Mouse (Mus musculus) limb, embryonic 13.5 days (tissue): ENCODE results near the gene Arap1. TPM values are rescaled to one million over a fixed set of nuclear protein-coding genes. Genes with fewer than 3 reads are reported as not detected.

Experiments
- ATAC-seq: fragments of 200-750 bp; cut with Nextera tagmentation; 2 replicates; pipeline ENCODE4 v1.8.0; 2017; ENCODE audit warnings: low read depth, moderate number of reproducible peaks, moderate TSS enrichment; ENCODE audit not compliant: low FRiP score
- H3K27ac ChIP-seq: fragments of 300-500 bp; sonication (generic); 2 replicates; pipeline ENCODE4 v1.5.1; 2015; ENCODE audit warnings: inconsistent platforms, mild to moderate bottlenecking, moderate library complexity
- H3K27me3 ChIP-seq: fragments of 300-500 bp; sonication (generic); 2 replicates; pipeline ENCODE4 v1.6.1; 2015; ENCODE audit warnings: mild to moderate bottlenecking, inconsistent platforms
- H3K36me3 ChIP-seq: fragments of 300-500 bp; sonication (generic); 2 replicates; pipeline ENCODE4 v1.6.1; 2015; ENCODE audit warnings: inconsistent platforms, mild to moderate bottlenecking, moderate library complexity
- H3K4me1 ChIP-seq: fragments of 300-500 bp; sonication (generic); 2 replicates; pipeline ENCODE4 v1.6.1; 2015; ENCODE audit warnings: inconsistent platforms
- H3K4me2 ChIP-seq: fragments of 300-500 bp; sonication (generic); replicated peaks from 2 replicates; pipeline ENCODE4 v1.6.1; 2015; ENCODE audit warnings: inconsistent platforms, mild to moderate bottlenecking, moderate library complexity
- H3K4me3 ChIP-seq: fragments of 300-500 bp; sonication (generic); 2 replicates; pipeline ENCODE4 v1.5.1; 2015; ENCODE audit warnings: moderate library complexity, mild to moderate bottlenecking, inconsistent platforms
- H3K9ac ChIP-seq: fragments of 300-500 bp; sonication (generic); 2 replicates; pipeline ENCODE4 v1.6.1; 2015; ENCODE audit warnings: mild to moderate bottlenecking, inconsistent platforms
- H3K9me3 ChIP-seq: fragments of 300-500 bp; sonication (generic); 2 replicates; pipeline ENCODE4 v1.6.1; 2016; ENCODE audit warnings: inconsistent platforms
- WGBS: fragments of 180-500 bp; shearing (Covaris S2); methylation state at CpG from one replicate; pipeline ENCODE4 v1.1.7; 2015; 5-methylcytosine and 5-hydroxymethylcytosine counted together
- polyA plus RNA-seq: library from polyadenylated mRNA; unstranded; fragments of >200 nt; fragmentation: Nextera tagmentation; extraction: Ambion mirVana; gene quantifications from 2 replicates; pipeline ENCODE4 v1.2.1, GENCODE M21; 2015

Arap1 gene
- polyA plus RNA-seq, 1 experiment from 2014 or later: 45.6 TPM

DNA sequence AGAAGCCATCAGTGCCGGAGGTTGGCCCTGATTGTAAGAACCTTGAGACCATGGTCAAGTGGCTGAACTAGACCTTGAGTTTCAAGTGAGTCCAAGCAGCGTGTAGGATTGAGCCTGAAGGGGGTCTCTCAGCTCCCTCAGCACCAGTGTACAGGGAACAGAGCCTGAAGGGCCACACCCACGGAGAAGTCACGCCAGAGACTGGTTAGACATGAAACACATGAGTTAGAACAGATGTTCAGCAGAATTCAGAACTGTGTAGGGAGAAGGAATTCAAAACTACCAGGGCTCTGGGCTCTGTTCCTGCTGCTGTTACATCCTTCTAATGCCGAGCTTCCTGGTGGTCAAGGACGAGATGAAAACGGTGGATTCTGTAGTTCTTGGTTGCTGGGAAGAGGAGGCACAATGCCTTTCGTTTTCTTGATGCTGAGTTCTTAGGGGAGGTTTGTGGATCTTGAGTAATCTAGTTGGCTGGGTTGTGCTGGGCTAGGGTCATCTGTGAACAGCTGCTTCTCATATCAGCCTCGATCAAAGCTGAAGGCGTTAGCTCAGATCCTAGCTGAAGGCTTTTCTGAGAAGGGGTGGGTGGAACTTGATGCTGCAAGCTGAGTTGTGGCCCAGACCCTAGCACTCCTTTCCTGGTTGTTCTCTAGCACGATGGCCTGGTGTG lies 62.5 kb downstream of the Arap1 start, which contains the start of gene Gm45837:
Gene Gm45837, plus strand, starts transcription at position 620 of the 670 bp plus-strand sequence.
- Histone ChIP-seq H3K9me3 (no peaks in the 10 kb centered on the region), H3K4me2 (no peak within 1 kb of the TSS), H3K27ac (no peak within 1 kb of the TSS), H3K4me1 (peaks cover 9% of the 10 kb centered on the region), H3K4me3 (no peak within 1 kb of the TSS), H3K36me3 (peaks cover 38% of the 10 kb centered on the region), H3K9ac (peak within 1 kb of the TSS; percentile 43), H3K27me3 (no peaks in the 10 kb centered on the region)
- WGBS: 70% methylated on average over 11 of the region's 11 CpGs
- no peak for ATAC-seq

DNA sequence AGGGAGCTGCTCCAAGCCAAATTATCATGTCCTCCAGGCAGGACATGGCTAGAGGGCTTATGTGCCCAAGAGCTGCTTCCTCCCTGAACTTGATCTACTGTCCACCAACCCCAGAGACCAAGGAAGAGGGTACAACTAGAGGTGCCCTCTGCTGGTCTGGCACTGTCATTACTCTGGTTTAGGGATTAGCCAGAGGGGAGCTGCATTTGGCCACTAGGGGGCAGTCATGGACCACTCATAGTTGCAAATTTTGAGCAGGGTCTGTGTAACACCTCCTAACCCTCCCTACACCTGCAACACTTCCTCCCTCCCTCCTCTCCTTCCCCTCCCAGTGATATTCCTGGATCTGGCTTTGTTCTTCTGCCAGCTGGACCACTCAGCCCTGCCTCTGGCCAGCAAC lies 64.9 kb downstream of the Arap1 start:
- no peak for ATAC-seq
- Histone ChIP-seq H3K4me2 (no peak overlapping the region), H3K36me3 (peaks cover 30% of the 10 kb centered on the region)

DNA sequence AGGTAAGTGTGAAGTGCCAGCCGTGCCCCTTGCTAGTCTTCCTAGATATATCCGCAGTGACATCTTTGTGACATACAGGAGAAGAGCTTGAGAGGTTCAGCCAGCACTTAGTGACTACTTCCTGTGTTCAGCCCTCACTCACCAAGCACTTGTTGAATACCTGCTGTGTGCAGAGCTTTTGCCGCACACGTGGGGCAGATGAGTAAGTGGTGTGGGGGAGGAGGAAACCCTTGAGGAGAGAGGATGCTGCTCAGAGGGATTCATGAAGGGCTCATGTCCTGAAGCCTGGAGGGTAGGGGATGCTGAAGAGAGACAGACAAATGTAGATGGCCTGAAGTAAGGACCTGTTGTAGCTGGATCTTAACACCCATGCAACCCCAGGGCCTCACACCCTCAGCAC lies 66.3 kb downstream of the Arap1 start:
- Histone ChIP-seq H3K27ac (no peak overlapping the region), H3K9me3 (no peaks in the 10 kb centered on the region), H3K4me2 (no peak overlapping the region), H3K9ac (no peak overlapping the region), H3K4me3 (no peak overlapping the region), H3K4me1 (peaks cover 21% of the 10 kb centered on the region), H3K27me3 (peaks cover 15% of the 10 kb centered on the region), H3K36me3 (peaks cover 15% of the 10 kb centered on the region)
- no peak for ATAC-seq
- WGBS: 39% methylated on average over 4 of the region's 4 CpGs

More for the DNA sequence above, 64.9 kb downstream of the Arap1 start:
- Histone ChIP-seq H3K4me3 (no peak overlapping the region), H3K27me3 (peaks cover 7% of the 10 kb centered on the region), H3K27ac (no peak overlapping the region), H3K4me1 (peaks cover 21% of the 10 kb centered on the region), H3K9ac (no peak overlapping the region), H3K9me3 (no peaks in the 10 kb centered on the region)

DNA sequence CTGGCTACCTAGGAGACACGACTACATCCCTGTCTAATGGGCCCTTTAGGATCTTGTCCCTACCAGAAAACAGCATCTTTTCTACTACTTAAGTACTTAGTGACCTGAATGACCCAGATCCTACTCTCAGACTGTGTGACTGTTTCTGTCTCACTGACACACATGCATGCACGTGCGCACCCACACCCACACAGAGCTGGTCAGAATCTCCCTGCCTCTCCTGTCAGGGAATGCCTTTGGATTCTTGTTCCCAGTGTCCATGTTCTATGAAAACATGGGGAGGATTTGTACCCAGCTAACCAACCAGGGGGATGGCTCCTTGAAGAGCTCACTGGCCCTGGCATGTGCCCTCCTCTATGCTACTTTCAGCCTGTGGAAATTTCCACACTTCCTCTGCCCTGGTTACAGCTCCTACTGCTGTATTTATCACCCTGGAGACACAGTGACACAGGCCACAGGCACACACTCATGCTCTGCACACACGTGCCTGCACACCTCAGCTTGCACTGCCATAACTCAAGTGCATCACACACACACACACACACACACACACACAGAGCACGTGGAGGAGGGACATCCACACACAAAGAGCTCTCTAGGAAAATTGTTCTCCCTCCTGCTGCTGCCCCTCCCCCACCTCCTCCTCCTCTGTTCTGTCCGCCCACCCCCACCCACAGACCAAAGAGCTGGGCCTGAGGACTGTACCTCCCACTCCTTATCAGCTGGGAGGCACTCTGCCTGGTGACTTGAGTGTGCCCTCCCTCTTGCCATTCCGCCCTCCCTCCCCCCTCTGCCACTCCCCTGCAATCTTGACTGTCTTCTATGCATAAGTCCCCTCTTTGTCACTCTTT lies 67.0 kb downstream of the Arap1 start:
- Histone ChIP-seq H3K27me3 (peaks cover 20% of the 10 kb centered on the region), H3K4me1 (peaks cover 21% of the 10 kb centered on the region), H3K4me3 (no peak overlapping the region), H3K27ac (no peak overlapping the region), H3K4me2 (no peak overlapping the region), H3K9me3 (no peaks in the 10 kb centered on the region), H3K36me3 (peaks cover 14% of the 10 kb centered on the region), H3K9ac (no peak overlapping the region)
- WGBS: 31% methylated on average over 7 of the region's 7 CpGs
- no peak for ATAC-seq

DNA sequence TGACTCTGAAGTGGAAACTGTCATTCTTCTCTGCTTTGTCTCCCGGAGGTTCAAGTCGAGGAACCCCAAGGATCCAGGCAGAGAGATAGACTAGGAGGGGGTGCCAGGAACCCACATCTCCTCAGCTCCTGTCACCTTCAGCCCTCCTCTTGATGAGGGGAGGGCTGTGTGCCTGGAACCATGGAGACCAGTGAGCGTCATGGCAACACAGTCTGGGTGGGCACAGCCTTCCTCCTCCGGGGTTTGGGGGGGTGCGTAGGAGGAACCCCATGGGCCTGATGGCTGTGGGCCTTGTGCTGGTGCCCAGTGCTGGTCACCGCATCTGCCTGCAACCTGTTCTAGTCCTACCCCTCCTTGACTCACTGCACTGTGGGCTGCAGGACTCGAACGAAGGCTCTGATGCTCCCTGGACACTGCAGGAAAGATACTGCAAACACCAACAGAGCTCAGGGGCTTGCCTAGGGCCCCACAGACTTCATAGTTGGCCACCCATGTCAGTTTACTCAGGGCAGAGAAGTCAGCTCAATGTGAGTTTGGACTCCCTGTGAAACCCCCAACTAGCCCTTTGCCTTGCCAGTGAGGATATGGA lies 67.7 kb downstream of the Arap1 start:
- no peak for ATAC-seq
- Histone ChIP-seq H3K4me2 (no peak overlapping the region), H3K4me1 (peaks cover 21% of the 10 kb centered on the region), H3K27me3 (peaks cover 25% of the 10 kb centered on the region), H3K4me3 (no peak overlapping the region), H3K9me3 (no peaks in the 10 kb centered on the region), H3K27ac (no peak overlapping the region), H3K9ac (no peak overlapping the region), H3K36me3 (0 out of 2 replicates have a peak, but pooled peaks cover 11% of the 10 kb centered on the region)
- 40% methylated on average over 8 of the region's 8 CpGs for WGBS

DNA sequence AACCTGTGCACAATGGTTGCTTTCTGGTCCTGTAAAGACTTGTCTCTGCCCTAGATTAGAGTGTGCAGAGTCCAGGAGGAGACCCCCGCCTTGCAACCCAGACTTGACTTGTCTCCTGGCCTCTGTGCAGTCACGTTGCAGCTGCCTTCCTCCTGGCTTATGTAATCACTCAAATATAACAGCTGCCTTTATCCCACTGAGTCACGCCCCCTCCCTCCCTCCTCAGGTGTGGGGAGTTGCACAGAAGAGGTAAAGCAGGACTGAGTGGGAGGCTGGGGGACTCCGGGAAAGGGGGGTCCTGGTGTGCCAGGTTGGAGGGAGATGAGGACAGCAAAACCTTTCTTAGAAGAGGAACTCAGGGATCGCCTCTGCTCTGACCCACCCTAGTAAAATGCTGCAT lies 68.5 kb downstream of the Arap1 start:
- H3K27ac ChIP-seq: no peak overlapping the region
- H3K4me2 ChIP-seq: no peak overlapping the region
- WGBS: 46% methylated on average over 5 of the region's 5 CpGs
- peaks cover 21% of the 10 kb centered on the region for H3K4me1 ChIP-seq
- H3K27me3 ChIP-seq: peaks cover 30% of the 10 kb centered on the region
- no peaks in the 10 kb centered on the region for H3K9me3 ChIP-seq
- H3K36me3 ChIP-seq: 0 out of 2 replicates have a peak, but pooled peaks cover 4% of the 10 kb centered on the region
- no peak for ATAC-seq
- no peak overlapping the region for H3K4me3 ChIP-seq
- H3K9ac ChIP-seq: no peak overlapping the region

DNA sequence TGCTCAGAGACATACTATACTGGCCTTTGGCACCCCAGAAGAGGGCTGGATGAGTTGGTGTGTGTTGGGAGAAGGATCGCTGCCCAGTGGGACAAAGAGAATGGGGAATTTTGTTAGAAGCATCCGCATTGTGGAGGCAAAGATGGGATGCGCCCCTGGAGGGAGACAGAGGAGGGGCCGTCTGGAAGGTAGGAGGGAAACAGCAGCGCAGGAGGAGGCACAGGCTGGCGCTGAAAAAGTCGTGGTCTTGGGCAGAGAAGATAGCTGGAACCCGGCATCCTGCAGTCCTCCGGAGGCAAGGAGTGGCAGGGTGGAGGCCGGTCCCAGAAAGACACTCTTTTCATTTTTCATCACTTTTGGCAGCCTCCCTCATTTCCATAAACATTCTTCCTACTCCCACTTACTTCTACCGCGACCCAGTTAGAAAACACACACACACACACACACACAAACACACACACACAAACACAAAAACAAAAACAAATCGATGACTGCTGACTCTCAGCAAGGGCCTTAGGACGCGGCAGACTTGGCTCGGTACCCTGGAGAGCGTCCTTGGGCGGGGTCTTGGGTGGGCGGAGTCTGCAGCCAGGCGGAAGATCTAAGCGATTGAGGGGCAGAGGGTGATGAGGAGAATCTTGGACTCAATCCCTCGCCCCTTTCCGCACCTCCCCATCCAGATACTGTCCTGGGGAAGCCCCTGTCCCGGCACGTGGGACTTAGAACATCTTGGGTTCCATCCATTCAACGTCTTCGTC lies 71.3 kb downstream of the Arap1 start:
- Histone ChIP-seq H3K27ac (no peak overlapping the region), H3K4me1 (peaks cover 21% of the 10 kb centered on the region), H3K9me3 (no peaks in the 10 kb centered on the region), H3K4me2 (no peak overlapping the region), H3K9ac (no peak overlapping the region), H3K36me3 (no peaks in the 10 kb centered on the region), H3K4me3 (no peak overlapping the region), H3K27me3 (peaks cover 37% of the 10 kb centered on the region)
- no peak for ATAC-seq
- WGBS: 5% methylated on average over 27 of the region's 27 CpGs

DNA sequence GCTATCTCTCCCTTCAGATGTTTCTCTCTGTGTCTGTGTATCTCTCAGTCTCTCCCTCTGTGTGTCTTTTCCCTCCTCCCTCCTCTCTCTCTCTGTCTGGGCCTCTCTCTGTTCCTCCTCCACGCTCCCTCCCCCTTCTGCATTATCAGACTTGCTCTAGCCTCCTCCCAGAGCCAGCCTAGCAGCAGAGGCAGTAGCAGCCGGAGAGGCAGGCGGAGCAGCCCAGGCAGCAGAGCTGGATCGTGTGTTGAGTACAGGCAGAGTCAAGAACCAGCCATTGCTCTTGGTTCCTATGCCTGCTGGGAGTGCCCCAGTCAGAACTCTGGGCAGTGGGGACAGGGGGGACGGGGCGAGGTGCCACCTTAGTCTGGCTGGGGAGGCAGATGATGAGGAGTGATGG lies 73.7 kb downstream of the Arap1 start, which contains the start of gene Pde2a:
Gene Pde2a, plus strand, starts transcription at position 163 of the 400 bp plus-strand sequence.
- WGBS: 26% methylated on average over 6 of the region's 6 CpGs
- Histone ChIP-seq H3K4me2 (no peak within 1 kb of the TSS), H3K9ac (no peak within 1 kb of the TSS), H3K4me1 (0 out of 2 replicates have a peak, but pooled peaks cover under 1% of the 10 kb centered on the region), H3K36me3 (no peaks in the 10 kb centered on the region), H3K27ac (no peak within 1 kb of the TSS), H3K27me3 (peaks cover 37% of the 10 kb centered on the region), H3K9me3 (no peaks in the 10 kb centered on the region), H3K4me3 (no peak within 1 kb of the TSS)
- ATAC-seq: no peak

DNA sequence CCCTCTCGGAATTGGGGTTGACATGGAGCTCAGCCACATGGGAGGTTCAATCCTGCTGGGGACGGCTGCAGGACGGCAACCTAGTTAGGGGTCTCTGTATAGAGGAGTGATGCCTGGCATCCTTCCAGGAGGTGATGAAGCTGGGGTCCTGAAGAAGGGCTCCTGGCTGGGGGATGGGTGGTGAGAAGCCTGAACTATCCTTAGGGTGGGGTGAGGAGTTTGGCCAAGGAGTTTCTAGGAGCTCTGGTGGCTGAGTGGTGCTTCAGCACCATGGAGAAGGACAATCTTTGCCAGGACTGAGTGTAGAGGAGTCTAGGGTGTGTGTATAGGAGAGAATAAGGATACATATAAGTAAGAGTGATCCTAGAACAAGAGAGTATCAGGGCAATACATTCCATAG lies 74.2 kb downstream of the Arap1 start:
- WGBS: 36% methylated on average over 3 of the region's 3 CpGs
- H3K4me2 ChIP-seq: no peak overlapping the region
- H3K4me3 ChIP-seq: no peak overlapping the region
- H3K9me3 ChIP-seq: no peaks in the 10 kb centered on the region
- no peak overlapping the region for H3K9ac ChIP-seq
- H3K4me1 ChIP-seq: no peaks in the 10 kb centered on the region
- ATAC-seq: no peak
- no peaks in the 10 kb centered on the region for H3K36me3 ChIP-seq
- H3K27ac ChIP-seq: no peak overlapping the region
- peaks cover 37% of the 10 kb centered on the region for H3K27me3 ChIP-seq

DNA sequence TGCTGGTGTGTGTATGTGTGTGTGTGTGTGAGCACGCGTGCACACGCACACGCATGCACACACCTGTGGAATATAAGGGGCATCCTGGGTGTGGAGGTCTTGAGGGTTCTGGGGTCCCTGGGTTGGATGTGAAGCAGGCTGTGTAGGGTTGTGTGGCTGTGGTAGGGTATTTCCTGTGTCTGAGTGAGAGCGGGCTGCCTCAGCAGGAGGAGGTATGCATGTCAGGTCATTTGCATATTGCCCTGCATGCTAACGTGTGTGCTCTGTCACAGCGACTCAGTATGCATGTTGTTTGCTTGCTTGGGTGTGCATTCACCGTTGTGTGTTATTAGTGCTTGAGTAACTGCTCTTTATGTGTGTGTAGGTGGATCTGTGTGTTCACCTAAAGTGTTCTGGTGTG lies 74.8 kb downstream of the Arap1 start:
- no peaks in the 10 kb centered on the region for H3K36me3 ChIP-seq
- ATAC-seq: no peak
- H3K9me3 ChIP-seq: no peaks in the 10 kb centered on the region
- H3K4me2 ChIP-seq: no peak overlapping the region
- no peaks in the 10 kb centered on the region for H3K4me1 ChIP-seq
- H3K27ac ChIP-seq: no peak overlapping the region
- 85% methylated on average over 8 of the region's 8 CpGs for WGBS
- no peak overlapping the region for H3K4me3 ChIP-seq
- H3K27me3 ChIP-seq: peaks cover 32% of the 10 kb centered on the region
- H3K9ac ChIP-seq: no peak overlapping the region

DNA sequence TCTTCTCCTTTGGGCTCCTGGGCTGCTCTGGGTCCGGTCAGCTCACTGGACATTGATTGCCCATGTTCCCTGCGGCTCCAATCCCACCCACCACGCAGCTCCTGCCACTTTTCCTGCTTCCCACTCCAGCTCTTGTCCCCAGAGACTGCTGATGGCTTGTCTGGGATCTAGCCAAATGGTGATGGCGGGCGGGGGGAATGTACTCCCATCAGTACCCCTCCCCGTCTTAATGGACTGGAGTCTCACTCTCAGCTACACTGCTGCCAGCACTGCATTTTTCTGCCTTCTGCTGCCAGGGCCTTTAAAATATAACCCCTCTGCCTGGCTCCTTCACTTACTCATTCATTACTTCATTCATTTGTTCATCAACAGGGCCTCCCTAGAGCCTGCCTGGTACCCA lies 76.1 kb downstream of the Arap1 start:
- H3K27ac ChIP-seq: no peak overlapping the region
- H3K9me3 ChIP-seq: no peaks in the 10 kb centered on the region
- no peak overlapping the region for H3K4me3 ChIP-seq
- WGBS: 55% methylated on average over 6 of the region's 6 CpGs
- H3K36me3 ChIP-seq: no peaks in the 10 kb centered on the region
- ATAC-seq: no peak
- no peak overlapping the region for H3K4me2 ChIP-seq
- no peak overlapping the region for H3K9ac ChIP-seq
- no peaks in the 10 kb centered on the region for H3K4me1 ChIP-seq
- peaks cover 28% of the 10 kb centered on the region for H3K27me3 ChIP-seq
